Mouse (Mus musculus) c-Kit-positive CD71-positive TER-119-negative erythroid progenitor cells, embryonic 14.5 days (primary cell): Measurements from ENCODE around the gene Pigf.
"Not testable (repeated sequence)": the region's sequence is repeated elsewhere in the genome, so short reads cannot be mapped to it uniquely, and the experiment has no call there.

Experiments used
- DNase-seq: peaks from one replicate; pipeline ENCODE4 v3.0.0-alpha.2; 2013; ENCODE audit warnings: low read depth

Pigf gene

GRCm38 (mm10) chr17:87025269-87025949 lies at the start of gene Pigf, which contains the start of gene Cript:
Pigf (minus strand) TSS chr17:87025406.
Cript (plus strand) TSS chr17:87025550.
- peak; percentile 97 for DNase-seq

GRCm38 (mm10) chr17:87073470-87073869 lies 48.3 kb upstream of the Pigf start:
- DNase-seq, result no peak

- DNase-seq, result no peak
These were observed 47.7 kb upstream of the Pigf start for GRCm38 (mm10) chr17:87072766-87073440.

GRCm38 (mm10) chr17:87072183-87072582 lies 47.0 kb upstream of the Pigf start:
- DNase-seq, result not testable (repeated sequence)

GRCm38 (mm10) chr17:87068997-87069396 lies 43.8 kb upstream of the Pigf start:
- no peak for DNase-seq

GRCm38 (mm10) chr17:87063969-87064368 lies 38.8 kb upstream of the Pigf start:
- DNase-seq, result no peak

- no peak for DNase-seq
These were observed 38.3 kb upstream of the Pigf start for GRCm38 (mm10) chr17:87063461-87063860.

GRCm38 (mm10) chr17:87062639-87063038 lies 37.4 kb upstream of the Pigf start:
- no peak for DNase-seq

- no peak for DNase-seq
These were observed 32.5 kb upstream of the Pigf start for GRCm38 (mm10) chr17:87057486-87058266.

- no peak for DNase-seq
These were observed 31.6 kb upstream of the Pigf start for GRCm38 (mm10) chr17:87056761-87057160.

- DNase-seq, result no peak
These were observed 30.5 kb upstream of the Pigf start for GRCm38 (mm10) chr17:87055663-87056062.

- no peak for DNase-seq
These were observed 29.8 kb upstream of the Pigf start for GRCm38 (mm10) chr17:87055051-87055459.

- no peak for DNase-seq
These were observed 28.7 kb upstream of the Pigf start for GRCm38 (mm10) chr17:87053921-87054320.

GRCm38 (mm10) chr17:87052432-87052831 lies 27.2 kb upstream of the Pigf start:
- DNase-seq, result no peak

GRCm38 (mm10) chr17:87051652-87052051 lies 26.4 kb upstream of the Pigf start:
- DNase-seq, result no peak

GRCm38 (mm10) chr17:87050469-87051175 lies 25.4 kb upstream of the Pigf start:
- no peak for DNase-seq

GRCm38 (mm10) chr17:87049696-87050095 lies 24.5 kb upstream of the Pigf start:
- DNase-seq, result no peak

- DNase-seq, result no peak
These were observed 19.6 kb upstream of the Pigf start for GRCm38 (mm10) chr17:87044796-87045195.

- DNase-seq, result peak; percentile 84
These were observed 19.2 kb upstream of the Pigf start for GRCm38 (mm10) chr17:87044364-87044763.

- DNase-seq, result no peak
These were observed 16.5 kb upstream of the Pigf start for GRCm38 (mm10) chr17:87041739-87042138.

- DNase-seq, result no peak
These were observed 13.3 kb upstream of the Pigf start for GRCm38 (mm10) chr17:87038496-87038895.
